Mouse (Mus musculus): ENCODE data around the gene Gm11361. TPM values are rescaled to one million over a fixed set of nuclear protein-coding genes. Genes with fewer than 3 reads are reported as not detected.

Gene Gm11361
- polyA plus RNA-seq (2017; shearing (Covaris generic)) = 10 to 100 TPM; 30.1 to 36.5 TPM

DNA sequence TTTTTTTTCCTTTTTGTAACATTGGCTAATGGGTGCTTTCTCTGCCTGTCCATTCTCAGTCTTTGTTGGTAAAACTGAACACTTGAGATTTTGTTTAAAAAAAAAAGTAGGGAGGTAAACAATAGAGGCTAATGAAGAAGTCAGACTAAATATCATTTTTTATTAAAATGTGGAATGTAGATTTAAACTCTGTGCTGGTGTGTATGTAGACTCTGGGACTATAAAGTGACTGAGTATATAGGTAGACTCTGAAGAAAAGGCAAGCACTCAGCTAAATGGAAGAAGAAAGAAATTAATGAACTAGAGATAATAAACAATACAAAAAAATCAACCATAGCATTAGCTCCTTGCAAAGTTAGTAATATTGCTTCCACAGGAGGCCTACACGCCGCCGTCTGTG lies at the start of gene Gm11361:
Gene Gm11361 (plus strand): TSS at position 301 of the 400 bp plus-strand sequence.
- no peak for ATAC-seq

- ATAC-seq = no peak
Observed at GRCm38 (mm10) chr13:28264399-28264798, 7.1 kb downstream of the Gm11361 start.

DNA sequence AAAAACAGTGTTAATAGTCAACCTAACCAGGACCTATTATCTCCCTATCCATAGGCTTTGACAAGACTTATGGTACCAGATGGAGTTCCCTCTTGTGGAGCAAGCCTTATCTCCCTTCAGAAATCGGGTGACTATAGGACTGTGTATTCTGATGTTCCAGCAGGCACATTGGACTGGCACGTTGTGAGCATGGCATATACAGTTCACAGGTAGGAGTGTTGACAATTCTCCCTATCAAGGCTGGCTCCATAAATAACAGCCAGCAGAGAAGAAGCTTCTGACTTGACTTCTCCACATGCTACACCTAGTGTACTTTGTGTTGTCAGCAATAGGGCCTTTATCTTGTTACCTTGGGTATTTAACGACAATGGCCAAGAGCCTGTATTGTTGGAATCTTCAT lies 30.0 kb downstream of the Gm11361 start:
- ATAC-seq = no peak

DNA sequence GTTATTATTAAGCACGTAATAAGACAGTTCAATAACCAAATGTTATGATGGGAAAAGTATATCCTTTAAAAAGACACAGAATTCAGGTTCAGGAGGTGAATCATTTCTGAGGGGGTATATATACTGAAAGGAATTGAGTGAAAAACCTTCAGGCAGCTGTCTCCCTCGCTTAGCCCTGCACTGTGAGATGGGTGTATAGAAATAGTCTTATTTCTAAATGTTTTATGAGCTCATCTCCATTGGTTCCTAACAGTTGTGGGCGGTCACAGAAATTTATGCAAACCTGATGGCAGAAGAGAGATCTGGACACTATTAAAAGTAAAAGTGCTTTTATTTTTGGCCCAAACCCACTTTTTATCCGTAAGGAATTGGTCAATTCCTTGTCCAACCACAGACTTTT lies 36.9 kb downstream of the Gm11361 start:
- ATAC-seq = no peak

DNA sequence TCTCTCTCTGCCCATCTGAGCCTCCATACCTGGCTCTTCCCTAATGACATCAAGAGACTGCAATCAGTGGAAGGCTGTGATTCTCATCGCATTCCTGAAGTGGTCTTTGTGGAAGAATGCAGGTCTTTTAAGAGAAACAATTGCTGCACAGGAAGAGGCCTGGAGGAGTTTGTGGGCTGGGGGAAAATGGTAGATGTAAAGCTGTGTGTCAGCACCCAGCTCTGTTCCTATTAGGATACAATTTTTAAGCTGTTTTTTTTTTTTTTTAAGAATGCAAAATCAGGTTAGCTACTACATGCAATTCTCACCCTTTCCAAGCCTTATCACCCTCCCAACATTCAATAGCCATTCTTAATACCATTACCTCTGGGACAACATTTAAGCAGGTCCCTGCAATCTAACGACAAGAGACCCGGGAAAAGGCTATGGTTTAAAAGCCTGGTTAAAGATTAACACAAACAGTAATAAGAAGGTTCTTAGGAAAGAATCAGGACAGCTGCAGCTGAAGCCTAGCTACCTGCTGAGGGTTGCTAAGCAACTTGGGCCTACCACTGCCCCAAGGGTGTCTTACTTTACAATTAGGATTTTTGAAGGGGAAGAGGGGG lies 37.5 kb downstream of the Gm11361 start:
- ATAC-seq = no peak

DNA sequence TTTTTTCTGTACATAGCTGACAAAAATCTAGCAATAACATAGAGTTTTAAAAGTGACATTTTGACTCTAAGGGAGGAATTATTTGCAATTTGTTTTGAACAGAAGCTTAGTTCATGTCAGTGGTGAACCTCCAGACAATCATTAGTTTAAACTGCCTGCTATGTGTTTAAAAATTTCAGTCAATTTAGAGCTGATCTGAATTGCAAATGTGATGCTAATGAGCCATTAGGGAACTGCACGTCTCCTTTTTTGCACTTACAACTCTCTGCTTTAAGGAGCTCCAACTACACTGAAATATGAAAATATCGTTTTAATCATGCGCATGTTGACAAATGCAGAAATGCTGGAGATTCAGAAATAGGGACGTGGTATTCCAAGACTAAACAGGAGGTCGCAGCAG lies 38.2 kb downstream of the Gm11361 start:
- ATAC-seq = no peak

GRCm38 (mm10) chr13:28297098-28297497 lies 39.8 kb downstream of the Gm11361 start:
- ATAC-seq = no peak

DNA sequence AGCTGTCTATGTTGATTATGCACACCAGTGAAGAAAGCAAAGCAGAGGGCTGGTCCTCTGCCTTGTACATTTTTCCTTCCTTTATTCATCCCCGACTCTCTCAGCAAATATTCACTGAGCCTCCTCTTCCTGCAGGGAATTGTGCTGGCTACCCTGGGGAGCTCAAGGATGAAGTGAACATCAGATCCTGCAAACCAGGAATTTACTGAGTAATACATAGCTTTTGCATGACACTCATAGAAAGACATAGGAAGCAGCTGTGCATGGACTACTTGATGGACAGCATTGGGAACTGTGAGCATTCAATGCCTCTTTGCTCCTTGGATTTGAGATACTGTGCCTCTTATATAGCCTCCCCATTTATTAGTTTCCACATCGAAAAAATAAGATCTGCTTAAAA lies 40.2 kb downstream of the Gm11361 start:
- ATAC-seq = no peak

Other genes starting within 250 kb of the Gm11361 start
- not detected for gene Prl4a1, start 241.3 kb upstream of the Gm11361 start, polyA plus RNA-seq (2017; shearing (Covaris generic))
- not detected for gene Prl5a1, start 115.0 kb upstream of the Gm11361 start, polyA plus RNA-seq (2017; shearing (Covaris generic))

Data from CD4-positive, CD25-positive, alpha-beta regulatory T cell, adult 4 months (primary cell).